Comparison of ENCODE assay signal across 8 mouse cellular contexts in genomic region chr8:106168356-106169016, GRCm38 (mm10). TPM values are rescaled to one million over a fixed set of nuclear protein-coding genes. Genes with fewer than 3 reads are reported as not detected.
A peak's percentile ranks its signal among the peaks of the same experiment; 100 is the strongest.
DNase-seq lines count a peak whose midpoint lies in the region; ATAC-seq lines count a peak whose summit lies in the region.

TSS of gene Slc7a6 (plus strand) at chr8:106168857.

- H3K27ac ChIP-seq in forebrain, embryonic 10.5 days: peak within 1 kb of the TSS; percentile 98
- peak within 1 kb of the TSS; percentile 77 to 84 for H3K27ac ChIP-seq in heart, embryonic 14.5 days (replicated peaks in 1 of 2; ENCODE audit: control insufficient read depth in 1 of 2, insufficient read depth in 1 of 2, low read depth in 2 of 2, low read length in 2 of 2)
- H3K27ac ChIP-seq in liver, embryonic 13.5 days: peak within 1 kb of the TSS; percentile 77
- peak within 1 kb of the TSS; percentile 58 for H3K27ac ChIP-seq in stomach, embryonic 16.5 days (ENCODE audit: low read length)

- H3K27me3 ChIP-seq in forebrain, embryonic 10.5 days (ENCODE audit: poor library complexity, severe bottlenecking): no peaks in the 10 kb centered on the region
- no peaks in the 10 kb centered on the region for H3K27me3 ChIP-seq in heart, embryonic 14.5 days (ENCODE audit: control insufficient read depth, insufficient read depth, low read length)
- H3K27me3 ChIP-seq in liver, embryonic 13.5 days: 0 out of 2 replicates have a peak, but pooled peaks cover 10% of the 10 kb centered on the region
- H3K27me3 ChIP-seq in stomach, embryonic 16.5 days (ENCODE audit: control insufficient read depth, insufficient read depth, low read length): no peaks in the 10 kb centered on the region

- peaks cover 23% of the 10 kb centered on the region for H3K4me1 ChIP-seq in forebrain, embryonic 10.5 days
- H3K4me1 ChIP-seq in heart, embryonic 14.5 days (ENCODE audit: control insufficient read depth in 2 of 2, insufficient read depth in 2 of 2, low read length in 2 of 2): peaks cover 2 to 21% of the 10 kb centered on the region in 2 experiments; a peak in 3 of 4 replicates
- H3K4me1 ChIP-seq in liver, embryonic 13.5 days (replicated peaks): peaks cover 27% of the 10 kb centered on the region
- peaks cover 3% of the 10 kb centered on the region; the same call in 1 of the 2 replicates for H3K4me1 ChIP-seq in stomach, embryonic 16.5 days (ENCODE audit: control insufficient read depth, insufficient read depth, low read length)

- under 1% methylated on average over 59 of the region's 59 CpGs for WGBS in forebrain, embryonic 10.5 days
- WGBS in heart, embryonic 14.5 days: under 1% methylated on average over 59 of the region's 59 CpGs
- under 1% methylated on average over 56 of the region's 59 CpGs for WGBS in liver, embryonic 13.5 days (ENCODE audit: insufficient replicate concordance)
- under 1% methylated on average over 59 of the region's 59 CpGs for WGBS in stomach, embryonic 16.5 days

- peak; percentile 95 for DNase-seq in CD4-positive, CD25-positive, alpha-beta regulatory T cell, adult 2 months (ENCODE audit: low read depth, low spot score)
- peak; percentile 54 for DNase-seq in c-Kit-negative CD71-positive TER-119-positive erythroid progenitor cells, embryonic 14.5 days (ENCODE audit: low read depth, low spot score)
- peak; percentile 80 for DNase-seq in forebrain, embryonic 10.5 days (ENCODE audit: extremely low spot score, low spot score)
- DNase-seq in kidney, postnatal 14 days: peak; percentile 88
- DNase-seq in liver, embryonic 13.5 days: peak; percentile 79
- DNase-seq in neural tube, embryonic 10.5 days (ENCODE audit: extremely low spot score, low spot score): peak; percentile 86

- H3K4me2 ChIP-seq in heart, embryonic 14.5 days (ENCODE audit: low read length): peak within 1 kb of the TSS; percentile 81
- H3K4me2 ChIP-seq in liver, embryonic 13.5 days: peak within 1 kb of the TSS; percentile 100
- peak within 1 kb of the TSS; percentile 98 for H3K4me2 ChIP-seq in stomach, embryonic 16.5 days (ENCODE audit: low read depth, low read length)

- H3K36me3 ChIP-seq in forebrain, embryonic 10.5 days (replicated peaks): peaks cover 33% of the 10 kb centered on the region
- H3K36me3 ChIP-seq in heart, embryonic 14.5 days (ENCODE audit: control insufficient read depth, insufficient read depth, low read length): peaks cover 8% of the 10 kb centered on the region
- H3K36me3 ChIP-seq in liver, embryonic 13.5 days: peaks cover 7% of the 10 kb centered on the region
- peaks cover 6% of the 10 kb centered on the region; the same call in 1 of the 2 replicates for H3K36me3 ChIP-seq in stomach, embryonic 16.5 days (ENCODE audit: control insufficient read depth, insufficient read depth, low read length)

- peak within 1 kb of the TSS; percentile 86 for H3K9ac ChIP-seq in heart, embryonic 14.5 days (ENCODE audit: low read length)
- H3K9ac ChIP-seq in liver, embryonic 13.5 days: peak within 1 kb of the TSS; percentile 80
- peak within 1 kb of the TSS; percentile 86 for H3K9ac ChIP-seq in stomach, embryonic 16.5 days (ENCODE audit: low read length)

- peak; percentile 84 for ATAC-seq in heart, embryonic 14.5 days (ENCODE audit: insufficient number of reproducible peaks, insufficient read depth, low FRiP score, low read depth)
- ATAC-seq in liver, embryonic 13.5 days (ENCODE audit: low read depth): peak; percentile 92
- peak; percentile 84 for ATAC-seq in stomach, embryonic 16.5 days (ENCODE audit: insufficient read depth, low FRiP score)

- H3K9me3 ChIP-seq in forebrain, embryonic 10.5 days: no peaks in the 10 kb centered on the region
- H3K9me3 ChIP-seq in heart, embryonic 14.5 days (ENCODE audit: control insufficient read depth, low read length): no peaks in the 10 kb centered on the region
- H3K9me3 ChIP-seq in liver, embryonic 13.5 days (replicated peaks): no peaks in the 10 kb centered on the region
- H3K9me3 ChIP-seq in stomach, embryonic 16.5 days (replicated peaks; ENCODE audit: control insufficient read depth, low read length): no peaks in the 10 kb centered on the region

- peak within 1 kb of the TSS; percentile 96 for H3K4me3 ChIP-seq in forebrain, embryonic 10.5 days
- H3K4me3 ChIP-seq in heart, embryonic 14.5 days (ENCODE audit: control insufficient read depth in 1 of 2, insufficient read depth in 1 of 2, low read depth in 1 of 2, low read length in 2 of 2): peak within 1 kb of the TSS; percentile 84 to 87
- H3K4me3 ChIP-seq in liver, embryonic 13.5 days (replicated peaks): peak within 1 kb of the TSS; percentile 79
- H3K4me3 ChIP-seq in stomach, embryonic 16.5 days (replicated peaks; ENCODE audit: low read length): peak within 1 kb of the TSS; percentile 81

RNA-seq across cellular contexts. Expression of gene Slc7a6, which starts in this region (rescaled TPM):
- 86.5 and 87.9 TPM in 2 replicates for polyA plus RNA-seq in forebrain, embryonic 10.5 days (2016; fragmentation: Nextera tagmentation; extraction: Ambion mirVana)
- polyA plus RNA-seq in heart, embryonic 14.5 days (2014; fragmentation: Nextera tagmentation; extraction: Ambion mirVana): 40.4 TPM in 2 replicates
- 10.5 and 14.0 TPM in 2 replicates for polyA plus RNA-seq in liver, embryonic 13.5 days (2015; fragmentation: Nextera tagmentation; extraction: Ambion mirVana)
- polyA plus RNA-seq in stomach, embryonic 16.5 days (2015; fragmentation: Nextera tagmentation; extraction: Ambion mirVana): 28.7 and 33.2 TPM in 2 replicates

Comparison
In these comparisons a context has a peak if more than half of its experiments do, and no peak if none do; other contexts are left out.
1. Peak in every context shown above with its lines: DNase-seq, ATAC-seq, H3K4me3 ChIP-seq and H3K27ac ChIP-seq.